Mouse (Mus musculus): ENCODE results near the gene Ifnab.

- no peak for TF ChIP-seq USF2 (conservative IDR thresholded peaks at IDR 0.05; ENCODE audit: low read depth, low read length)
- TF ChIP-seq ZNF384 (IDR thresholded peaks at IDR 0.05; ENCODE audit: low read depth, low read length) = peak; percentile 97
These were observed 49.9 kb downstream of the Ifnab start for GRCm38 (mm10) chr4:88641077-88641831.

All from CH12.LX (cell line).